Mouse (Mus musculus) heart, embryonic 15.5 days (tissue): Measurements from ENCODE around the gene Col1a1. TPM values are rescaled to one million over a fixed set of nuclear protein-coding genes. Genes with fewer than 3 reads are reported as not detected.

Experiments used
- ATAC-seq: fragments of 200-750 bp; cut with Nextera tagmentation; replicated peaks from 2 replicates; pipeline ENCODE4 v1.8.0; 2017; ENCODE audit warnings: low read depth, moderate TSS enrichment; ENCODE audit not compliant: insufficient number of reproducible peaks, insufficient read depth, low FRiP score
- H3K27ac ChIP-seq: fragments of 300-500 bp; sonication (generic); 2 replicates; pipeline ENCODE4 v1.5.1; 2015; ENCODE audit warnings: mild to moderate bottlenecking, inconsistent platforms
- H3K27me3 ChIP-seq: fragments of 300-500 bp; sonication (generic); 2 replicates; pipeline ENCODE4 v1.6.1; 2015; ENCODE audit warnings: inconsistent platforms
- H3K36me3 ChIP-seq: fragments of 300-500 bp; sonication (generic); 2 replicates; pipeline ENCODE4 v1.6.1; 2015; ENCODE audit warnings: mild to moderate bottlenecking, inconsistent platforms
- H3K4me1 ChIP-seq: fragments of 300-500 bp; sonication (generic); replicated peaks from 2 replicates; pipeline ENCODE4 v1.6.1; 2015; ENCODE audit warnings: inconsistent platforms
- H3K4me2 ChIP-seq: fragments of 300-500 bp; sonication (generic); 2 replicates; pipeline ENCODE4 v1.6.1; 2015; ENCODE audit warnings: inconsistent platforms, mild to moderate bottlenecking, moderate library complexity
- H3K4me3 ChIP-seq: fragments of 300-500 bp; sonication (generic); 2 replicates; pipeline ENCODE4 v1.5.1; 2015; ENCODE audit warnings: mild to moderate bottlenecking, inconsistent platforms
- H3K9ac ChIP-seq: fragments of 300-500 bp; sonication (generic); 2 replicates; pipeline ENCODE4 v1.6.1; 2015; ENCODE audit warnings: mild to moderate bottlenecking, inconsistent platforms
- H3K9me3 ChIP-seq: fragments of 300-500 bp; sonication (generic); replicated peaks from 2 replicates; pipeline ENCODE4 v1.6.1; 2016; ENCODE audit warnings: inconsistent platforms
- WGBS: fragments of 180-500 bp; shearing (Covaris S2); methylation state at CpG from one replicate; pipeline ENCODE4 v1.1.7; 2015; ENCODE audit warnings: mixed read lengths; 5-methylcytosine and 5-hydroxymethylcytosine counted together
- polyA plus RNA-seq: library from polyadenylated mRNA; unstranded; fragments of >200 nt; fragmentation: Nextera tagmentation; extraction: Ambion mirVana; gene quantifications from 2 replicates; pipeline ENCODE4 v1.2.1, GENCODE M21; 2015

Gene Col1a1
- polyA plus RNA-seq, 1 experiment from 2014 or later = 825 TPM

DNA sequence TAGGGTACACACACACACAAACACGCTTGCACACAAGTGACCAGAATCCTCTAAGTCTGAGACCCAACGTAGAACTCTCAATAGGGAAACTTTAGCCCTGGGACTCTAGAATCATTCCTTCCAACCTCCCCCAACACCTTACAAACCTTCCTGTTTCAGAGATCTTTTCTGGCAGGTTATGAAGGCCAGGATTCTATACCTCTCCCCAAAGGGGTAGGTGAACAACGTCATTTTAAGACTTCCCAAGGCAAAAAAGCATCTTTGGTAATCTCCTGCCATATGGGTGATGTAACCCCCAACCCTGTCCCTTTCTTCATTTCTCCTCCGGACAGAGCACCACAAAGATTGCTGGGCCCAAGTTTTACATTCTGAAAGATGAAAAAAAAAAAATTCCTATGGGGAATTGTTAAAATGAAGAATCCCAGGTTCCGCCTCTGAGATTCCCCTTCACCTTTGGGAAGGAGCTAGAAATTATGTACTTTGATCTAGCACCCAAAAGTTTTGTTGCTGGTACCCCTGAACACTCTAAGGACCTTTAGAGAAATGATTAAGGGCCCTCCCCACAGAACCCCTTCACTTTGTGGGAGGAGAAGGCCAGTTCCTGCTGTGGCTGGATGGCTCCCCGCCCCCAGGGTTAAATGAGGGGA, 54.2 kb downstream of the Col1a1 start:
- Histone ChIP-seq H3K4me3 (peak overlapping the region; percentile 73), H3K27me3 (no peaks in the 10 kb centered on the region), H3K27ac (peak overlapping the region; percentile 92), H3K4me2 (peak overlapping the region; percentile 98), H3K4me1 (peaks cover 78% of the 10 kb centered on the region), H3K9ac (peak overlapping the region; percentile 82), H3K9me3 (no peaks in the 10 kb centered on the region), H3K36me3 (no peaks in the 10 kb centered on the region)
- ATAC-seq = no peak
- WGBS = 46% methylated on average over 6 of the region's 6 CpGs

DNA sequence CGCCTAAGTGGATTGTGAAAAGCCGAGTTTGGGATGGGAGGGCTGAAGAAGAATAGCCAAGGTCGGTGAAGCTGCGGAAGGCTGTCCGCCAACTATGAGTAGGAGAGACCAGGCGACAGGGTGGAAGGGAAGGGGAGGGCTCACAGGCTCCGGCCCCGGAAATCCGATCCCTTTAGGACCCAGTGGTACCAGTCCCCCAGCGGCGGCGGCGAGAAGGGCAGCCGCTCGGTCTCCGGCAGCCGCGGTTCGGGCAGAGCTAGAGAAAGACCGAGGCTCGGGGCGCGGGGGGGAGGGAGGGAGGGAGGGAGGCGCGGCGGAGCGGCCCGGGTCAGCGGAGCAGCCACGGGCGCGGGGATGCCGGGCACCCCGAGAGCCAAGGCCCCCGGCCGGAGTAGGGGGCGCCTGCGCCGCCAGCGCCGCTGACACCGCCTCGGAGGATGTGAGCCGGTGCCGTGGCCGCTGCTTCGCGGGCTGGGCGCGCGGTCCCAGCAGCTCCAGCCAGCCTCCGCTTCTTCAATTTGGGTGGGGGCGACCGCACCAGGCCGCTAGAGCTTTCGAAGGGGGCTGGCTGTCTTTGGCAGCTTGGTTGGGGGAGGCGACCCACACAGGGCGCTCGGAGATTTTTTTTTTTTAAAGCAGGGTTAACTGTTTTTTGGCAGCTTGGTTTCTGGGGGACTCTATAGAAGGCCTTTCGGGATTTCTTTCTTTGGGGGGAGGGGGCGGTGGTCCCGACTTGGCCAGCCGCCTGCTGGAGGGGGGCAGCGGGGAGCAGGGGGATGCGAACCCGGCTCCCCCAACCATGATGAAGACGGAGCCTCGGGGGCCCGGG, 54.9 kb downstream of the Col1a1 start, which contains the start of gene Ppp1r9b:
Gene Ppp1r9b, plus strand, starts transcription at position 287 of the 829 bp plus-strand sequence.
- WGBS = under 1% methylated on average over 65 of the region's 69 CpGs
- Histone ChIP-seq H3K4me1 (peaks cover 82% of the 10 kb centered on the region), H3K36me3 (no peaks in the 10 kb centered on the region), H3K4me2 (peak within 1 kb of the TSS; percentile 98), H3K4me3 (peak within 1 kb of the TSS; percentile 73), H3K9ac (peak within 1 kb of the TSS; percentile 82), H3K27ac (peak within 1 kb of the TSS; percentile 92), H3K9me3 (no peaks in the 10 kb centered on the region), H3K27me3 (no peaks in the 10 kb centered on the region)
- ATAC-seq = peak; percentile 79

GRCm38 (mm10) chr11:94991641-94992479, 55.8 kb downstream of the Col1a1 start:
- H3K4me3 ChIP-seq = peak overlapping the region; percentile 73
- no peak for ATAC-seq
- peak overlapping the region; percentile 92 for H3K27ac ChIP-seq
- peak overlapping the region; percentile 82 for H3K9ac ChIP-seq
- H3K9me3 ChIP-seq = no peaks in the 10 kb centered on the region
- H3K27me3 ChIP-seq = no peaks in the 10 kb centered on the region
- H3K4me2 ChIP-seq = peak overlapping the region; percentile 98
- WGBS = under 1% methylated on average over 99 of the region's 99 CpGs
- H3K36me3 ChIP-seq = peaks cover 6% of the 10 kb centered on the region; the same call in 1 of the 2 replicates
- peaks cover 87% of the 10 kb centered on the region for H3K4me1 ChIP-seq

- 1% methylated on average over 20 of the region's 20 CpGs for WGBS
- H3K27me3 ChIP-seq = no peaks in the 10 kb centered on the region
- H3K9ac ChIP-seq = peak overlapping the region; percentile 82
- peak overlapping the region; percentile 92 for H3K27ac ChIP-seq
- no peaks in the 10 kb centered on the region for H3K9me3 ChIP-seq
- peaks cover 85% of the 10 kb centered on the region for H3K4me1 ChIP-seq
- peak overlapping the region; percentile 73 for H3K4me3 ChIP-seq
- peaks cover 12% of the 10 kb centered on the region; the same call in 1 of the 2 replicates for H3K36me3 ChIP-seq
- peak overlapping the region; percentile 98 for H3K4me2 ChIP-seq
- no peak for ATAC-seq
Observed at GRCm38 (mm10) chr11:94992480-94992753, 56.4 kb downstream of the Col1a1 start.

DNA sequence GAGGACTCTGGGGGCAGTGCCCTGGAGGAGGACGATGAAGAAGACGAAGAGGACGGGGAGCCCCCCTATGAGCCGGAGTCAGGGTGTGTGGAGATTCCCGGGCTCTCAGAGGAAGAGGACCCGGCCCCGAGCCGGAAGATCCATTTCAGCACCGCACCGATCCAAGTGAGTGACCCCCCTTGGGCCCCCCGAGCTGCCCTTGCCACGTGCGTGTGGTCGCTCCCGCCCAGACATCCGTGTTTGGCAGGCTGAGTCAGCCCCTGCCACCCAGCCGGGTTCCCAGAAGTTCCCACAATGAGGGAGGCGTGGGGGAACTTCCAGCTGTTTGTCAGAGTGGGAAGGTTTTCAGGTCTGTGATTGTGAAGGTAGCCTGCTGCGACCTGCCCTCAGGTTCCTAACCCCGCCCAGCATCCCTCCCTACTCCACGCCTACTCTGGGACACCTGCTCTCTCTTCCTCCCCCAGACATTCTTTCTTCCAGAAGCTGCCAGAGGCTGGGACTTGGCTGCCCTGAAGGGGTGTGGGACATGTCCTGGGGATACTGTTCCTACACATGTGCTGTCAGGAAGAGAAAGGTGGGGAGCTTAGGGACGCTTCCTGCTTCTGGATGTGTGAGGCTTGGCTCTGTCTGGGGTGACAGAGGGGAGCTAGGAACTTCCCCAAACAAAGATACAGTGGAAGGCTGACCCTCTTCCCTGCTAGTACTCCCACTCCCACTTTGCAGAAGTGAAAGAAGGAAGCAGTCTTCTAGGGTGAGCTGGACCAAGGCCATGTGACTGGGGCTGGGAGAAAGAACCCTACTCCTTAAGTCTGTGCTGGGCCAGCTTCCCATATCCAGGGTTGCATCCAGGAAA, 57.0 kb downstream of the Col1a1 start:
- Histone ChIP-seq H3K4me1 (peaks cover 83% of the 10 kb centered on the region), H3K27me3 (no peaks in the 10 kb centered on the region), H3K27ac (peak overlapping the region; percentile 92), H3K4me3 (peak overlapping the region; percentile 73), H3K9me3 (no peaks in the 10 kb centered on the region), H3K4me2 (peak overlapping the region; percentile 98), H3K9ac (peak overlapping the region; percentile 82), H3K36me3 (peaks cover 18% of the 10 kb centered on the region; the same call in 1 of the 2 replicates)
- no peak; the same call in 1 of the 2 replicates for ATAC-seq
- 2% methylated on average over 22 of the region's 22 CpGs for WGBS

DNA sequence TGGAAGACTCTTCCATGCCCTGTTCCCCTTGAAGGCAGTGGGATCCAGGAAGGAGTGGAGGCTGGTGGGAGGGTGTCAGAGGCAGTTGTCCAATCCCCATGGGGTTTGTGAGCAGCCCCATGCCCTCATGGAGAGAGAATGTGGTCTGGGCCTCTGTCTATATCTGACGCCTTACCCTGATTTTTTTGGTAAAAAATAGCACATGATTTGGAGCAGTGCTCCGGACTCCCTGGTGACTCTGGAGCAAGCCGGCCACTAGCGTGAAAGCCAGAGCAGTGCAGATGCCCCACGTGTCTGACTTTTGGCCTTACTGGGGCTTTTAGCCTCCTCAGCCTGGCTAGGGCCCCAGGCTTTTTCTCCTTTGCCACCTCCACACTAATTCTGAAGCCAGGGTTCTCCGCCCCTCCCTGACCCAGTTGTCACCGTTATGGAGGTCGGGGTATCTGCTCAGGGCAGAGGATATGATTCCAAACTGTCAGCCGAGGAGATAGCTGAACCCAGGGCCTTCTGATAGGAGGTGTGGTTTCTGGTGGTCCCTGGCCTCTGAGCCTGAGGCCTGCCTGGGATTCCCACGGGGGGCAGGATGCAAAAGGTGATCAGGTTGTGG, 58.3 kb downstream of the Col1a1 start:
- no peaks in the 10 kb centered on the region for H3K9me3 ChIP-seq
- H3K4me3 ChIP-seq = peak overlapping the region; percentile 73
- H3K27ac ChIP-seq = peak overlapping the region; percentile 92
- peak overlapping the region; percentile 98 for H3K4me2 ChIP-seq
- no peaks in the 10 kb centered on the region for H3K27me3 ChIP-seq
- 18% methylated on average over 10 of the region's 10 CpGs for WGBS
- no peak for ATAC-seq
- H3K36me3 ChIP-seq = peaks cover 29% of the 10 kb centered on the region; the same call in 1 of the 2 replicates
- peak overlapping the region; percentile 82 for H3K9ac ChIP-seq
- peaks cover 76% of the 10 kb centered on the region for H3K4me1 ChIP-seq

DNA sequence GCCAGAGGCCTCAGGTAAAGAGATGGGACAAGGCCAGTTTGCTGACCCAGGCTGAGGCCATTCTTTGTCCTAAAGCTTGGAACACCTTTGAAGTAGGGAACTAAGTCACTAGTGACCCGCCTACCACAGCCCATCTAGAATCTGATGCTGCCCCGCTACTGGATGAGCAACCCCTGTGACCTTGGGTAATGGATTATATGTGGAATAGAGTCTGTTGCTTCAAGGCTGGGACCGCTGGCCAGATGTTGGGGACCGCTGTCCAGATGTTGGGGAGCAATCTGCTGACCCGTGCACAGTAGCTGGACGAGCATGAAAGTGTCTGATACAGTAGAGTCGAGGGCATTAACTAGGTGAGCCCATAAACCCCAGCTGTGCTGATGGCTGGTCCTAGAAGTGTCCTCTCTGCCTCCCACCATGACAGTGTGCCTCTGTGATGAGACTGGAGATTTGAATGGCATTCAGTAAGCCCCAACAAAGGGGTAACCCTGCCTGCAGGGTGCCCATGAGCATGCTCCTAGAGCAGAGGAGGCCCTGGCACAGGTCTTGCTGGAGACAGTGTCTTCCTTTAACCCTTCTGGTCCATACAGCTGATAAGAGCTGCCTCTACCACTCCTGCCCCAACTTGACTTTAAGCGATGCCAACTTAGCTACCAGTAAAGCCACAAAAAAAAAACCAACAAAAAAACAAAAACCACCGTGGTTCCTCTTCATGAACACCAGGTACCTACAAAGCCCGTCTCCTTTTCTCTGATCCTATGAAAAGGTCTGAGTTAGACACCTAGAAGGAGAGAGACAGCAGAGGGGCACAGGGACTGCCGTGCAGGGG, 59.1 kb downstream of the Col1a1 start:
- Histone ChIP-seq H3K4me2 (peak overlapping the region; percentile 98), H3K9me3 (no peaks in the 10 kb centered on the region), H3K4me3 (peak overlapping the region; percentile 73), H3K4me1 (peaks cover 74% of the 10 kb centered on the region), H3K36me3 (peaks cover 38% of the 10 kb centered on the region; the same call in 1 of the 2 replicates), H3K9ac (peak overlapping the region; percentile 82), H3K27ac (no peak overlapping the region), H3K27me3 (no peaks in the 10 kb centered on the region)
- WGBS = 80% methylated on average over 11 of the region's 11 CpGs
- no peak for ATAC-seq

DNA sequence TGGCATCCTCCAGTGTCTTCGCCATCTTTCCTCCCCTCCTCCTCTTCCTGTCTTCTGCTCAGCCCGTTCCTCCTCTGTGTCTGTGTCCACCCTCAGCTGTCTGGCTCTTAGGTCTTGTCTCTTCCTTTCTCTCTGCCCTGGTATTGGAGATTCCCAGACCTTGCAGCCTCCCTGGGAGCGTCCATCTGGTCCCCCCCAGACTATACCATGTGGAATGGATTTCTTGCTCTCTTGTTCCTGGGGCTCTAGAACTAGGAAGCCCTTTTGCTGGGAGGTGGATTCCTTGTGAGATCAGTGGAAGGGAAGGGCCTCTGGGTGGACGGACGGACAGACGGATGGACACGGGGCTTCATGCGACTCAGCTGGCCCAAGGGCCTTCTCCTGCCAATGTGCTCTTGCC, 60.1 kb downstream of the Col1a1 start:
- ATAC-seq = no peak
- Histone ChIP-seq H3K27ac (no peak overlapping the region), H3K27me3 (no peaks in the 10 kb centered on the region), H3K4me2 (peak overlapping the region; percentile 98), H3K36me3 (peaks cover 42% of the 10 kb centered on the region; the same call in 1 of the 2 replicates), H3K9me3 (no peaks in the 10 kb centered on the region), H3K9ac (no peak overlapping the region; the same call in 1 of the 2 replicates), H3K4me1 (peaks cover 78% of the 10 kb centered on the region), H3K4me3 (no peak overlapping the region)
- 78% methylated on average over 8 of the region's 8 CpGs for WGBS

DNA sequence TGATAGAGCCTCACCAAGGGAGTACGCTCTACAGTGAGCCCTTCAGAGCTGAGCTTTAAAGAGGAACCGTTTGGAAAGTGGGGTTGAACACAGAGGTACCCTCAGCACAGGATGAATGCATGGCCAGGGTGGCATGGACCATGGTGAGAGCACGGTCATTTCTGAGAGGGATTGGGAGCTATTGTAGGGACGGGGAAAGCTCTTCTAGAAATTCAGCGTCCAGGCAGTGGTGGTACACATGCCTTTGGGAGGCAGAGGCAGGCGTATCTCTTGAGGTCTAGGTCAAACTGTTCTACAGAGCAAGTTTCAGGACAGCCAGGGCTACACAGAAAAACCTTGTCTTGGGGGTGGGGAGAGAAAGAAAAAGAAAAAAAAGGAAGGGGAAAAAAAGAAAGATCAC, 61.0 kb downstream of the Col1a1 start:
- H3K36me3 ChIP-seq = peaks cover 49% of the 10 kb centered on the region
- H3K4me2 ChIP-seq = no peak overlapping the region
- WGBS = 90% methylated on average over 6 of the region's 6 CpGs
- no peaks in the 10 kb centered on the region for H3K27me3 ChIP-seq
- peaks cover 79% of the 10 kb centered on the region for H3K4me1 ChIP-seq
- ATAC-seq = no peak
- no peak overlapping the region for H3K9ac ChIP-seq
- H3K27ac ChIP-seq = no peak overlapping the region
- H3K9me3 ChIP-seq = no peaks in the 10 kb centered on the region
- H3K4me3 ChIP-seq = no peak overlapping the region
